19 mouse cellular contexts compared by ENCODE assay signal in genomic region chr1:193868639-193869320, GRCm38 (mm10).
DNase-seq lines count a peak whose midpoint lies in the region; ATAC-seq and TF ChIP-seq lines count a peak whose summit lies in the region.
"Had no signal": no experiment of that assay in that cellular context is flagged by ENCODE, and none has a peak within 500 bp of the region (broad histone marks: within the 10 kb centered on the region; RNA-seq: fewer than 3 reads in every experiment).

No protein-coding gene starts in this region.

- peak; percentile 10 for DNase-seq in layer of hippocampus, adult 9-11 months
- DNase-seq in layer of hippocampus, adult 18-20 months (ENCODE audit: low spot score in 2 of 2): no peak
- peak; percentile 92 for DNase-seq in Muller cell, postnatal 12 days (ENCODE audit: inconsistent ontology term)
- DNase-seq in fibroblast of lung, adult 2 months (ENCODE audit: low read depth): peak; percentile 50
- DNase-seq in forebrain, postnatal 0 days: peak; percentile 38
- DNase-seq in thymus, adult 18-20 months: no peak
- no peak for DNase-seq in kidney, adult 18-20 months
- DNase-seq: cerebellum, adult 18-20 months; cerebellum, postnatal 25 days; gastrocnemius, adult 2 months; kidney, postnatal 25 days; liver, embryonic 13.5 days; lung, embryonic 14.5 days; thymus, adult 2 months; thymus, postnatal 4 days had no signal

- no peaks in the 10 kb centered on the region for H3K9me3 ChIP-seq in forebrain, postnatal 0 days (ENCODE audit: low read length)
- H3K9me3 ChIP-seq: embryonic facial prominence, embryonic 12.5 days; liver, embryonic 13.5 days; midbrain, embryonic 15.5 days had no signal

- TF ChIP-seq CTCF in forebrain, postnatal 0 days (IDR thresholded peaks at IDR 0.05; ENCODE audit: low read depth): no peak

- no peak overlapping the region for H3K4me2 ChIP-seq in forebrain, postnatal 0 days (ENCODE audit: low read depth)
- H3K4me2 ChIP-seq: embryonic facial prominence, embryonic 12.5 days; hindbrain, embryonic 14.5 days; liver, embryonic 13.5 days; lung, embryonic 14.5 days; midbrain, embryonic 15.5 days had no signal

- no peaks in the 10 kb centered on the region for H3K4me1 ChIP-seq in forebrain, postnatal 0 days (ENCODE audit: insufficient read depth)
- H3K4me1 ChIP-seq: embryonic facial prominence, embryonic 12.5 days; liver, embryonic 13.5 days; megakaryocyte, embryonic 14.5 days; midbrain, embryonic 15.5 days had no signal

- H3K27ac ChIP-seq in forebrain, postnatal 0 days (ENCODE audit: low read depth, low read length): no peak overlapping the region
- H3K27ac ChIP-seq: embryonic facial prominence, embryonic 12.5 days; gastrocnemius, adult 2 months; hindbrain, embryonic 14.5 days; liver, embryonic 13.5 days; midbrain, embryonic 15.5 days had no signal

- no peaks in the 10 kb centered on the region for H3K36me3 ChIP-seq in forebrain, postnatal 0 days (ENCODE audit: insufficient read depth)
- H3K36me3 ChIP-seq: embryonic facial prominence, embryonic 12.5 days; liver, embryonic 13.5 days; midbrain, embryonic 15.5 days had no signal

- ATAC-seq in forebrain, postnatal 0 days: no peak
- ATAC-seq: midbrain, embryonic 15.5 days had no signal

- no peak overlapping the region for H3K4me3 ChIP-seq in forebrain, postnatal 0 days (ENCODE audit: low read depth, low read length)
- H3K4me3 ChIP-seq: embryonic facial prominence, embryonic 12.5 days; gastrocnemius, adult 2 months; liver, embryonic 13.5 days; megakaryocyte, embryonic 14.5 days; midbrain, embryonic 15.5 days had no signal

- no peak overlapping the region for H3K9ac ChIP-seq in forebrain, postnatal 0 days
- H3K9ac ChIP-seq: embryonic facial prominence, embryonic 12.5 days; hindbrain, embryonic 14.5 days; liver, embryonic 13.5 days; lung, embryonic 14.5 days; midbrain, embryonic 15.5 days had no signal

- H3K27me3 ChIP-seq in forebrain, postnatal 0 days (ENCODE audit: insufficient read depth, low read length): no peaks in the 10 kb centered on the region
- H3K27me3 ChIP-seq: embryonic facial prominence, embryonic 12.5 days; liver, embryonic 13.5 days; megakaryocyte, embryonic 14.5 days; midbrain, embryonic 15.5 days had no signal

- 22% methylated on average over 4 of the region's 4 CpGs for whole genome bisulfite sequencing in forebrain, postnatal 0 days

Comparison
In these comparisons a context has a peak if more than half of its experiments do, and no peak if none do; other contexts are left out.
1. DNase-seq: peak in layer of hippocampus, adult 9-11 months (single experiment), Muller cell, postnatal 12 days (single experiment), fibroblast of lung, adult 2 months (single experiment) and forebrain, postnatal 0 days (single experiment); none in layer of hippocampus, adult 18-20 months (0 of 2), thymus, adult 18-20 months (0 of 2) and kidney, adult 18-20 months (single experiment).